Mouse (Mus musculus): Measurements from ENCODE around the gene Ttc7b. TPM values are rescaled to one million over a fixed set of nuclear protein-coding genes. Genes with fewer than 3 reads are reported as not detected.

Gene Ttc7b
- total RNA-seq, 2 experiments from 2014 or later = 229 to 246 TPM

DNA sequence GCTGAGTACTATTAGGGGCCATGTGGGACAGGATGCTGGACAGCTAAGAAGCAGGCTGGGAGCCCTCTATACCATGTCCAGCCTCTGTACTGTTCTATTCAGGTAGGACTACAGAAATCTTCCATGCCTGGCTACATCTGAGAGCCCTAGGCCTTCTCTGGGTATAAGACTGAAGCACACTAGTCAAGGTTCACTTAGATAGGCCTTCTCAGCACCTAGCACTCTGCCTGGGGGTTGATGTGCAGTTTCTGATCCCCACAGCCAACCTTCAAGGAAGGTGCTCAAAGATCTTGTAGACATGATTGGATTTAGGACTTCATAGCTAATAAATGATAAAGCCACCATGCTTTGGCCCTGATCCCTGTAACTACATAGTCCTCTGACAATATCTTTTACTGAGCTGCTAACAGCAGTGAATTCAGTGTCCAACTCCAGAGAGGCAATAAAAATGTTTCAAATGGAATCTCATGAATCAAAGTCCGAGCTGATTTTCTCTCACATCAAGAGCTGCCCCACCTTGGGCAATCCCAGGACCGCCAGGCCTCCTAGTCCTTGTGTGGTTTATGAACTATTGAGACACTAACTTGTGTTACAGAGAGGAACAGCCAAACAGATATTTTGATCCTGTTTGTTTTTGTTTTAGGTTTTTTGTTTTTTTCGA, 45.8 kb downstream of the Ttc7b start:
- intact Hi-C loops (cut with DNase I) = loop anchor here (5.0 kb wide), 1 partner anchor 32 kb away; no protein-coding TSS in a partner anchor
- DNase-seq (ENCODE audit: low spot score in 2 of 2) = no peak

GRCm38 (mm10) chr12:100470295-100470694, 50.3 kb downstream of the Ttc7b start:
- intact Hi-C loops (cut with DNase I) = no loop called here
- DNase-seq (ENCODE audit: low spot score in 2 of 2) = no peak

DNA sequence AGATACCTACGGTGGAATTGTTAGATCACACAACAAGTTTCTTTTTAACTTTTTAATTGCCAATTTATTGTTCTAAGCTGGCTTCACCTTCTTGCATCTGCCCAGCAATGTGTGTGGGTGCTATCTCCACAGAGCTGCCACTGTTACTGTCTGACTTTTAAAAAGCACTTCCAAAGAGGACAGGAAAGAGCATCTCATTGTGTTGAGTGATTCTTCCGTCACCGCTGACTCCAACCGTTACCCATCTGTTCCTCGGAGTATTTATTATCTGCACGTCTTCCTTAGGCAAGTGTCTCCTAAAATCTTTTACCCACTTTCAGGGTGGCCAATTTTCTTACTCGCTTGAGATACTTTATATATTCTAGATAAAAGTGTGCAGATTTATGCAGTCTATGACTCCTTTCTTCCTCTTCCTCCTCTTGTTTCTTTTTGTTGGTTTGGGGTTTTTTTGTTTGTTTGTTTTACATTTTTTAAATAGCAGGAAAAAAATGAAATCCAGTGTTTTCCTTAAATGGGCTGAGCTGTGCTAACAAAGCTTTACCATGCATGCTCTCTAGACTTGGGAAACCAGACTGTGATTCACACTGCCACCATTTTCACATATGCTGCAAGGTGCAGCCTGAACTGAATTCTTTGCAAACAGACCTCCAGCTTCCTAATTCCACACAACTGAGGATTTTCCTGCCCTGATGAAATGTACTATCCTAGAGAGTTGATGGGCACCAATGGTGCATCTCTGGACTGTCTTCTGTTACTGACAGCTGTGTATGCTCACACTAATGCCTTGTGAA, 50.9 kb downstream of the Ttc7b start:
- intact Hi-C loops (cut with DNase I) = no loop called here
- DNase-seq (ENCODE audit: low spot score in 2 of 2) = no peak

GRCm38 (mm10) chr12:100465101-100465715, 55.4 kb downstream of the Ttc7b start:
- intact Hi-C loops (cut with DNase I) = no loop called here
- DNase-seq (ENCODE audit: low spot score in 2 of 2) = no peak

GRCm38 (mm10) chr12:100457701-100458100, 62.9 kb downstream of the Ttc7b start:
- DNase-seq (ENCODE audit: low spot score in 2 of 2) = no peak
- intact Hi-C loops (cut with DNase I) = no loop called here

DNA sequence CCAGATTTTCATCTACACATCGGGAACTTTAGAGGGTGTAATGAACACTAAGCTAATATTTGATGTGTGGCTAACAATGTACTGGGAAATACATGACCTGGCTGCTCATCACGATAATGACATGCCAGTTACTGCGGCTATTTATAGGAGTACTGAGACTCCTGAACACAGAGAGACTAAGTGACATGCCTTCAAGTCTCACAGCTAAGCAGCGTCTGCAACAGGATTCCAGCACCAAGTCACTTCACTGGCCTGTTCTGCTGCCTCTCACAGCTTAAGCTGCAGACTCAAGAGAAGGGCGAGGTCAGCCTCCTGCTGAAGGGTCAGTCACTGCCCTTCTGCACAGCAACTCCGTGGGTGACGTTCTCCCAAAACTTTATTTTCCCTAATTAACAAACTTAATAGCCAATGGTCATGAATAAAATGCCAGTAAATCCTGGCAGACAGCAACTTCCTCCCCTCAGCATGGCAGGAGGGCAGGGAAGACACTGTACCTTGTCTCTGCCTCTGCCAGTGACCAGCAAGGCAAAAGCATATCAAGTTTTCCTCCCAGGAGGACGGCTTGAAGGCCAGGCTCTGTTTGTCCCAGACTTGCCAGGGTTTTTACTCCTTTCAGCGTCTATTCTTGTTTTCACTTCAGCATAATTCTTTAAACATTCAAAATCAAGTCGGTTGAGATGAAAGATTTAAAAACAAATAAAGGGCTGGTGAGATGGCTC, 64.2 kb downstream of the Ttc7b start:
- intact Hi-C loops (cut with DNase I) = no loop called here
- DNase-seq (ENCODE audit: low spot score in 2 of 2) = no peak

GRCm38 (mm10) chr12:100455453-100455852, 65.2 kb downstream of the Ttc7b start:
- intact Hi-C loops (cut with DNase I) = no loop called here

DNA sequence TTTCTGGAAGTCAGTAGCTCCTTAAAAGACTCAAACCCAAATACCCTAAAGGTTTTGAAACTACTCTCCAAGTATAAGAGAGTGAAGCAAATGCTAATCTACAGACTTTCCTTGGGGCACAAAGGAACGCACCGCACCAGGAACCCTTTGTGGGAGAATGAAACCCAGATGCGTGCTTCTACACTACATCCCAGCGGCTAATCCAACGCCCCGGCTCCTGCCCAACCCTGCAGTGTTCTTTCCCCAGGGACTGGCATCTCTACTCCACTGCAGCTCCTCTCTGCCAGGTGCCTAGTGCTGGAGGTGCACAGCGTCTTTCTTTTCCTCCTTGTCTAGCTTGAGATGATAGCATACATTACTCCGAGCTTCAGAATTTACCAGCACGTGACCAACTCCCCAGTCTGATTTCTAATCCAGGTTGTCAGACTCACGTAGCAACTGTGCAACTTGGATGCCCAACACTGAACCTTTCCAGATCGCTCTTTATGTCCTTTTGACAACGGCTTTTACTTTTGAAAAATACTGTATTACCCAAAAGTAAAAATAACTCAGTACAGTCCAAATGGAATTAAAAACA, 72.8 kb downstream of the Ttc7b start:
- DNase-seq (ENCODE audit: low spot score in 2 of 2) = no peak
- intact Hi-C loops (cut with DNase I) = no loop called here

More at GRCm38 (mm10) chr12:100455453-100455852, 65.2 kb downstream of the Ttc7b start:
- DNase-seq (ENCODE audit: low spot score in 2 of 2) = no peak

DNA sequence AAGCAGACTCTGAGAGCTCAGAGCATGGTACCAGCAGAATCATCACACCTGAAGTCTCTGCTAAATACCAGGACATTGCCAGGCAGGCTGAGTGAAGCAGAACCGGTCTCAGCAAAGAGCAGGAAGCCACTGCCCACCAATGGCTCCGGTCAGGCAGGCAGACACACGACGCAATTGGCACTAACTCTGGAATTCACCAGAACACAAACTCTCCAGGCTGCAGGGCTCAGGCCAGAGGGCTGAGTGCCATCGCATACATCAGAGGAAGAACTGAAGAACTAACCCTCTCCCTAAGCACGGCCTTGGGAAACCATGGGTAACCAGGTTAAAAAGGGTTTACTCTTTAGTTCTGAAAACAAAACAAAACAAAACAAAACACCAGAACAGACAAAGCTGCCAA, 73.5 kb downstream of the Ttc7b start:
- DNase-seq (ENCODE audit: low spot score in 2 of 2) = no peak
- intact Hi-C loops (cut with DNase I) = no loop called here

- DNase-seq (ENCODE audit: low spot score in 2 of 2) = no peak
- intact Hi-C loops (cut with DNase I) = no loop called here
These were observed 74.9 kb downstream of the Ttc7b start for GRCm38 (mm10) chr12:100445686-100446085.

DNA sequence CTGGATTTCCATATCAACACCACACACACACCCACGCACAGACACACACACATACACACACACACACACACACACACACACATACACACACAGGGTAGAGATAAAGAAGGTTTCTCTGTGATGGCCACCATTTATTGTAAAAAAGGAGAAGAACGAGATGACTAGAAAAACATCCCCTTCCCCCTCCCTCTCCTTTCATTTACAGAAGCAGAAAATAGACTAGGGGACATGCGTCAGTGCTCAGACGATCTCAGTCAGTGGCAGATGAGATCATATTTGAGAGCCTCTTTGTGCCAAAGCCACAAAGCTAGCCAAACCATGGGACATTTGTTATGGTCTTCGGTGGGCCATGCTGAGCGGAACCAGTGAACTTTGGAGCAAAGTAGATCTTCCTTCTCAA, 75.4 kb downstream of the Ttc7b start:
- DNase-seq (ENCODE audit: low spot score in 2 of 2) = no peak
- intact Hi-C loops (cut with DNase I) = no loop called here

- no peak for DNase-seq (ENCODE audit: low spot score in 2 of 2)
- intact Hi-C loops (cut with DNase I) = loop anchor here (5.0 kb wide), 1 partner anchor 33 kb away; no protein-coding TSS in a partner anchor
These were observed 75.9 kb downstream of the Ttc7b start for GRCm38 (mm10) chr12:100444671-100445165.

- intact Hi-C loops (cut with DNase I) = loop anchor here (5.0 kb wide), 1 partner anchor 34 kb away; no protein-coding TSS in a partner anchor
These were observed 77.2 kb downstream of the Ttc7b start for GRCm38 (mm10) chr12:100443452-100443851.

GRCm38 (mm10) chr12:100441609-100442008, 79.0 kb downstream of the Ttc7b start:
- DNase-seq (ENCODE audit: low spot score in 2 of 2) = no peak
- intact Hi-C loops (cut with DNase I) = loop anchor here (5.0 kb wide), 1 partner anchor 36 kb away; no protein-coding TSS in a partner anchor

More at GRCm38 (mm10) chr12:100443452-100443851, 77.2 kb downstream of the Ttc7b start:
- no peak for DNase-seq (ENCODE audit: low spot score in 2 of 2)

DNA sequence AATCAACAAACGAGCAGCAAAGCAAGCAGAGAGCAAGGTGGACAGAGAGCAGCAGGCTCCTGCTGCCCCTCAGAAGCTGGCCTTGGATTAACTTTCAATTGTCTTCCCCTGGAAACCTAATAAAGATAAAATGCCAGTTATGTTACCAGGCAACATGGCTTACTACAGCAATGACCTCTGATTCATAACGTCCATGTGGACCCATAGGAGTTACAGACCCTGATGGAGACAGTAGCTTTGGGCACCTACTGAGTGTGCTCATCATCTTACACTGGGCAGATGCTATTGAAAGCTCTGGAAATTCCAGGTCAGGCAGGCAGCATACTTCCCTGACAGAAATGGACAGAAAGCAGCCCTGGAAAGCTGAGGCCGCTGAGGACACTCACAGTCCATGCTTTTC, 80.7 kb downstream of the Ttc7b start:
- no peak for DNase-seq (ENCODE audit: low spot score in 2 of 2)
- intact Hi-C loops (cut with DNase I) = loop anchor here (5.0 kb wide), 1 partner anchor 37 kb away; no protein-coding TSS in a partner anchor

DNA sequence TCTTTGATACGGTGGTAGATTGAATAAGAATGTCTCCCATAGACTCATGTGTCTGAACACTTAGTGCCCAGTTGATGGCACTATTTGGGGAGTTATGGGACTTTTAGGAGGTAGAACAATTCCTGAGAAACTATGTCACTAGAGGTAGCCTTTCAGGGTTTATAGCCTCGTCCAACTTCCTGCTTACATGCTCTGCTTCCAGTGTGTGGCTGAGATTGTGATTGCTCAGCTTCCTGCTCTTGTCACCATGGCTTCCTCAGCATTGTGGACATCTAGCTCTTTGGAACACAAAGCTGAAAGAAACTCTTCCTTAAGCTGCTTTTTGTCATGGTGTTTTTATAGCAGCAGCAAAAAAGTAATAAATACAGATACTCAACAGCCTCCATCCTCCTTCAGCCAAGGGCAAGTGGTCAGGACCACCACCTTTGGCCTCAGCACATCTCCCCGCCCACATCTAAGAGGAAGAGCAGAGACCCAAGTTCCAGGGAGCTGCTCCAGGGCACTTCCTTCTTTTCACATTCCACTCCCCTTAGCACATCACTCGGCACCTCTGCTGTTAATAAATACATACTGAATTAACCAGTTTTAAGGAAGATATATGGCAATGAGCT, 81.4 kb downstream of the Ttc7b start:
- intact Hi-C loops (cut with DNase I) = no loop called here
- DNase-seq (ENCODE audit: low spot score in 2 of 2) = no peak

DNA sequence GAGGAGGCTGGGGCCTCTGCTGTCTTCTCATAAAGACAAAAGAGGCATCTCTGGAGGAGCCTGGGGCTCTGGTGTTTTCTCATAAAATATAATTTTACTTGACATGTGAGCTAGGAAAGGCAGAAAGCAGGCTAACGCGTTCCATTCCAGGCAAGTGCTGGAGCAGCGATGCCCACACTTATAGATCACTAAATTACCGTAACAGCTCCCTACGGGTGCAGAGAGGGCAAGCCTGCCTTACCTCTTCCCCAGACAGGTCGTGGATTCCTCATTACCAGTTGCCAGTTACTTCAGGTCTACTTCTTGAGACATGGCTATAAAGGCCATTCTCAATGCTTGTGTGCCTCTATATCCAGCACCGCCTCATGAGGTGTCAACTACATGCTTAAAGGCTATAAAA, 82.1 kb downstream of the Ttc7b start:
- DNase-seq (ENCODE audit: low spot score in 2 of 2) = no peak
- intact Hi-C loops (cut with DNase I) = no loop called here

- no peak for DNase-seq (ENCODE audit: low spot score in 2 of 2)
These were observed 82.8 kb downstream of the Ttc7b start for GRCm38 (mm10) chr12:100437862-100438261.

GRCm38 (mm10) chr12:100435763-100436162, 84.9 kb downstream of the Ttc7b start:
- DNase-seq (ENCODE audit: low spot score in 2 of 2) = no peak
- intact Hi-C loops (cut with DNase I) = no loop called here

More at GRCm38 (mm10) chr12:100437862-100438261, 82.8 kb downstream of the Ttc7b start:
- intact Hi-C loops (cut with DNase I) = no loop called here
